ENCODE assay signal across 16 mouse cellular contexts in the genomic region with DNA sequence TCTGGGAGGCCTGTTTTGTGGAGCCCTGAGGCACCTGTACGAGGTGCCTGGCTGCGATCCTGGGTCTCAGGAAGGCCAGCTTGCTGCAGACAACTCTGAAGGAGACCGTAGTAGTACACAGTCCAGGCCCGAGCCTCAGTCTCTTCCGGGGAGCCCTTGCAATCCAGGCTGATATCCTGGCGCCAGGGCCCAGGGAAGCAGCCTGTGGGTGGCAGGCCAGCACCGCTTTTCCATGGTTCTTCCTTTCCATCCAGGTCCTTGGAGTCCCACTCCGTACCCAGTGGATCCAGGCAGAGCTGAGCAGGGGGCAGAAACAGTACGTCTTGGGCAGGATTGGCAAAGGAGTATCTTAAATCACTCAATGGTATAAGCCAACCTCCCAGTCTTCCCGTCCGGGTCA. TPM values are rescaled to one million over a fixed set of nuclear protein-coding genes. Genes with fewer than 3 reads are reported as not detected.
DNase-seq lines count a peak whose midpoint lies in the region; ATAC-seq lines count a peak whose summit lies in the region.
"Had no signal": no experiment of that assay in that cellular context is flagged by ENCODE, and none has a peak within 500 bp of the region (broad histone marks: within the 10 kb centered on the region; RNA-seq: fewer than 3 reads in every experiment).

No protein-coding gene starts in this region.

- peaks cover 22% of the 10 kb centered on the region for H3K4me1 ChIP-seq in forebrain, embryonic 13.5 days
- H3K4me1 ChIP-seq in forebrain, embryonic 11.5 days (replicated peaks; ENCODE audit: control insufficient read depth, insufficient read depth, low read length) = peaks cover 15% of the 10 kb centered on the region
- peaks cover 28% of the 10 kb centered on the region for H3K4me1 ChIP-seq in hindbrain, embryonic 13.5 days (replicated peaks)
- H3K4me1 ChIP-seq in hindbrain, embryonic 10.5 days (replicated peaks) = peaks cover 44% of the 10 kb centered on the region
- H3K4me1 ChIP-seq in midbrain, embryonic 16.5 days (ENCODE audit: control insufficient read depth, insufficient read depth, low read length) = peaks cover 15% of the 10 kb centered on the region
- peaks cover 19% of the 10 kb centered on the region for H3K4me1 ChIP-seq in midbrain, embryonic 13.5 days (replicated peaks)
- peaks cover 25% of the 10 kb centered on the region for H3K4me1 ChIP-seq in intestine, embryonic 15.5 days (replicated peaks)

- H3K4me2 ChIP-seq in forebrain, embryonic 13.5 days = no peak overlapping the region
- no peak overlapping the region for H3K4me2 ChIP-seq in forebrain, embryonic 11.5 days (ENCODE audit: low read depth, low read length, severe bottlenecking)
- no peak overlapping the region for H3K4me2 ChIP-seq in hindbrain, embryonic 13.5 days
- no peak overlapping the region for H3K4me2 ChIP-seq in midbrain, embryonic 16.5 days (ENCODE audit: low read length)
- H3K4me2 ChIP-seq in midbrain, embryonic 13.5 days (replicated peaks) = no peak overlapping the region
- no peak overlapping the region for H3K4me2 ChIP-seq in intestine, embryonic 15.5 days (replicated peaks)
- H3K4me2 ChIP-seq: embryonic facial prominence, embryonic 15.5 days; hindbrain, embryonic 14.5 days had no signal

- no peak overlapping the region for H3K4me3 ChIP-seq in forebrain, embryonic 13.5 days
- no peak overlapping the region for H3K4me3 ChIP-seq in forebrain, embryonic 11.5 days (ENCODE audit: low read depth, low read length)
- no peak overlapping the region for H3K4me3 ChIP-seq in hindbrain, embryonic 13.5 days
- H3K4me3 ChIP-seq in hindbrain, embryonic 10.5 days = no peak overlapping the region
- H3K4me3 ChIP-seq in midbrain, embryonic 16.5 days (ENCODE audit: low read depth, low read length) = no peak overlapping the region
- no peak overlapping the region for H3K4me3 ChIP-seq in midbrain, embryonic 13.5 days (replicated peaks)
- H3K4me3 ChIP-seq in intestine, embryonic 15.5 days (replicated peaks) = no peak overlapping the region
- H3K4me3 ChIP-seq: embryonic facial prominence, embryonic 15.5 days had no signal

- 0 out of 2 replicates have a peak, but pooled peaks cover 7% of the 10 kb centered on the region for H3K27me3 ChIP-seq in forebrain, embryonic 13.5 days
- no peaks in the 10 kb centered on the region for H3K27me3 ChIP-seq in forebrain, embryonic 11.5 days (ENCODE audit: control insufficient read depth, insufficient read depth, low read length)
- H3K27me3 ChIP-seq in hindbrain, embryonic 13.5 days = 0 out of 2 replicates have a peak, but pooled peaks cover 2% of the 10 kb centered on the region
- peaks cover 16% of the 10 kb centered on the region for H3K27me3 ChIP-seq in hindbrain, embryonic 10.5 days (ENCODE audit: insufficient read depth, poor library complexity, severe bottlenecking)
- H3K27me3 ChIP-seq in midbrain, embryonic 16.5 days (ENCODE audit: control insufficient read depth, insufficient read depth, low read depth, low read length) = no peaks in the 10 kb centered on the region
- 0 out of 2 replicates have a peak, but pooled peaks cover 3% of the 10 kb centered on the region for H3K27me3 ChIP-seq in midbrain, embryonic 13.5 days
- no peaks in the 10 kb centered on the region for H3K27me3 ChIP-seq in intestine, embryonic 15.5 days (replicated peaks)
- H3K27me3 ChIP-seq: embryonic facial prominence, embryonic 15.5 days had no signal

- 56% methylated on average over 11 of the region's 11 CpGs for WGBS in forebrain, embryonic 13.5 days
- WGBS in forebrain, embryonic 11.5 days = 61% methylated on average over 11 of the region's 11 CpGs
- WGBS in hindbrain, embryonic 13.5 days = 62% methylated on average over 11 of the region's 11 CpGs
- WGBS in hindbrain, embryonic 10.5 days = 63% methylated on average over 11 of the region's 11 CpGs
- WGBS in midbrain, embryonic 16.5 days = 57% methylated on average over 11 of the region's 11 CpGs
- WGBS in midbrain, embryonic 13.5 days = 61% methylated on average over 11 of the region's 11 CpGs
- 58% methylated on average over 11 of the region's 11 CpGs for WGBS in intestine, embryonic 15.5 days

- DNase-seq in forebrain, embryonic 11.5 days (ENCODE audit: low spot score) = no peak
- DNase-seq in hindbrain, embryonic 10.5 days (ENCODE audit: low spot score) = no peak
- no peak for DNase-seq in thymus, postnatal 36 days
- DNase-seq: adrenal gland, postnatal 14 days; cerebellum, postnatal 14 days; kidney, adult 8-10 months; lung, postnatal 4 days; right cerebral cortex, postnatal 14 days had no signal

- H3K27ac ChIP-seq in forebrain, embryonic 13.5 days = no peak overlapping the region
- H3K27ac ChIP-seq in forebrain, embryonic 11.5 days (ENCODE audit: low read depth, low read length) = no peak overlapping the region
- no peak overlapping the region for H3K27ac ChIP-seq in hindbrain, embryonic 13.5 days
- H3K27ac ChIP-seq in hindbrain, embryonic 10.5 days = no peak overlapping the region
- no peak overlapping the region for H3K27ac ChIP-seq in midbrain, embryonic 16.5 days (ENCODE audit: low read length)
- no peak overlapping the region for H3K27ac ChIP-seq in midbrain, embryonic 13.5 days
- no peak overlapping the region for H3K27ac ChIP-seq in intestine, embryonic 15.5 days
- H3K27ac ChIP-seq: embryonic facial prominence, embryonic 15.5 days; hindbrain, embryonic 14.5 days; liver, embryonic 14.5 days had no signal

- ATAC-seq in forebrain, embryonic 13.5 days = no peak
- no peak for ATAC-seq in forebrain, embryonic 11.5 days (replicated peaks; ENCODE audit: low FRiP score)
- ATAC-seq in hindbrain, embryonic 13.5 days (ENCODE audit: low FRiP score) = no peak
- ATAC-seq in midbrain, embryonic 16.5 days = no peak
- no peak for ATAC-seq in midbrain, embryonic 13.5 days
- ATAC-seq in intestine, embryonic 15.5 days = no peak

- H3K9ac ChIP-seq in forebrain, embryonic 13.5 days = peak overlapping the region; percentile 2; the same call in 1 of the 2 replicates
- H3K9ac ChIP-seq in forebrain, embryonic 11.5 days (ENCODE audit: low read length) = no peak overlapping the region
- peak overlapping the region; percentile 35; the same call in 1 of the 2 replicates for H3K9ac ChIP-seq in hindbrain, embryonic 13.5 days
- H3K9ac ChIP-seq in midbrain, embryonic 16.5 days (ENCODE audit: low read depth, low read length) = 0 out of 2 replicates have a peak overlapping the region, but pooled peaks have one; percentile 6
- H3K9ac ChIP-seq in midbrain, embryonic 13.5 days (replicated peaks) = no peak overlapping the region
- peak overlapping the region; percentile 40; the same call in 1 of the 2 replicates for H3K9ac ChIP-seq in intestine, embryonic 15.5 days
- H3K9ac ChIP-seq: embryonic facial prominence, embryonic 15.5 days; hindbrain, embryonic 14.5 days; liver, embryonic 14.5 days had no signal

- H3K9me3 ChIP-seq in forebrain, embryonic 13.5 days (replicated peaks) = no peaks in the 10 kb centered on the region
- no peaks in the 10 kb centered on the region for H3K9me3 ChIP-seq in forebrain, embryonic 11.5 days (ENCODE audit: control insufficient read depth, low read length)
- H3K9me3 ChIP-seq in hindbrain, embryonic 13.5 days = no peaks in the 10 kb centered on the region
- no peaks in the 10 kb centered on the region for H3K9me3 ChIP-seq in hindbrain, embryonic 10.5 days
- no peaks in the 10 kb centered on the region for H3K9me3 ChIP-seq in midbrain, embryonic 16.5 days (replicated peaks; ENCODE audit: control insufficient read depth, low read length, poor library complexity, severe bottlenecking)
- no peaks in the 10 kb centered on the region for H3K9me3 ChIP-seq in midbrain, embryonic 13.5 days
- no peaks in the 10 kb centered on the region for H3K9me3 ChIP-seq in intestine, embryonic 15.5 days
- H3K9me3 ChIP-seq: embryonic facial prominence, embryonic 15.5 days had no signal

- no peaks in the 10 kb centered on the region for H3K36me3 ChIP-seq in forebrain, embryonic 13.5 days (ENCODE audit: poor library complexity, severe bottlenecking)
- no peaks in the 10 kb centered on the region for H3K36me3 ChIP-seq in forebrain, embryonic 11.5 days (ENCODE audit: control insufficient read depth, insufficient read depth, low read length)
- H3K36me3 ChIP-seq in hindbrain, embryonic 13.5 days = no peaks in the 10 kb centered on the region
- H3K36me3 ChIP-seq in hindbrain, embryonic 10.5 days = no peaks in the 10 kb centered on the region
- H3K36me3 ChIP-seq in midbrain, embryonic 16.5 days (ENCODE audit: control insufficient read depth, insufficient read depth, low read length) = no peaks in the 10 kb centered on the region
- H3K36me3 ChIP-seq in midbrain, embryonic 13.5 days = no peaks in the 10 kb centered on the region
- no peaks in the 10 kb centered on the region for H3K36me3 ChIP-seq in intestine, embryonic 15.5 days
- H3K36me3 ChIP-seq: embryonic facial prominence, embryonic 15.5 days had no signal

RNA-seq across cellular contexts. Expression of a gene that starts 2.4 kb away (rescaled TPM):
- 2.4 and 2.5 TPM in 2 replicates for polyA plus RNA-seq in forebrain, embryonic 13.5 days (2015; fragmentation: Nextera tagmentation; extraction: Ambion mirVana)
- 3.1 and 3.2 TPM in 2 replicates for polyA plus RNA-seq in forebrain, embryonic 11.5 days (2014; fragmentation: Nextera tagmentation; extraction: Ambion mirVana)
- polyA plus RNA-seq in hindbrain, embryonic 13.5 days (2015; fragmentation: Nextera tagmentation; extraction: Ambion mirVana) = 5.1 and 5.6 TPM in 2 replicates
- polyA plus RNA-seq in hindbrain, embryonic 10.5 days (2016; fragmentation: Nextera tagmentation; extraction: Ambion mirVana) = 3.5 and 3.9 TPM in 2 replicates
- polyA plus RNA-seq in midbrain, embryonic 16.5 days (2015; fragmentation: Nextera tagmentation; extraction: Ambion mirVana) = 5.2 and 6.7 TPM in 2 replicates
- 4.2 and 4.8 TPM in 2 replicates for polyA plus RNA-seq in midbrain, embryonic 13.5 days (2015; fragmentation: Nextera tagmentation; extraction: Ambion mirVana)
- 1.7 and 2.0 TPM in 2 replicates for polyA plus RNA-seq in intestine, embryonic 15.5 days (2015; fragmentation: Nextera tagmentation; extraction: Ambion mirVana)

RNA-seq across cellular contexts. Expression of a gene that starts 9.8 kb away (rescaled TPM):
- polyA plus RNA-seq in forebrain, embryonic 13.5 days (2015; fragmentation: Nextera tagmentation; extraction: Ambion mirVana) = 56.6 and 61.6 TPM in 2 replicates
- polyA plus RNA-seq in forebrain, embryonic 11.5 days (2014; fragmentation: Nextera tagmentation; extraction: Ambion mirVana) = 50.1 and 55.8 TPM in 2 replicates
- 61.6 and 64.3 TPM in 2 replicates for polyA plus RNA-seq in hindbrain, embryonic 13.5 days (2015; fragmentation: Nextera tagmentation; extraction: Ambion mirVana)
- 65.4 and 77.0 TPM in 2 replicates for polyA plus RNA-seq in hindbrain, embryonic 10.5 days (2016; fragmentation: Nextera tagmentation; extraction: Ambion mirVana)
- polyA plus RNA-seq in midbrain, embryonic 16.5 days (2015; fragmentation: Nextera tagmentation; extraction: Ambion mirVana) = 52.7 and 58.0 TPM in 2 replicates
- 60.5 and 62.9 TPM in 2 replicates for polyA plus RNA-seq in midbrain, embryonic 13.5 days (2015; fragmentation: Nextera tagmentation; extraction: Ambion mirVana)
- 40.7 and 41.9 TPM in 2 replicates for polyA plus RNA-seq in intestine, embryonic 15.5 days (2015; fragmentation: Nextera tagmentation; extraction: Ambion mirVana)

RNA-seq across cellular contexts. Expression of a gene that starts 18.2 kb away (rescaled TPM):
- 0.77 and 0.82 TPM in 2 replicates for polyA plus RNA-seq in forebrain, embryonic 13.5 days (2015; fragmentation: Nextera tagmentation; extraction: Ambion mirVana)
- 0.43 and 1.3 TPM in 2 replicates for polyA plus RNA-seq in forebrain, embryonic 11.5 days (2014; fragmentation: Nextera tagmentation; extraction: Ambion mirVana)
- polyA plus RNA-seq in hindbrain, embryonic 13.5 days (2015; fragmentation: Nextera tagmentation; extraction: Ambion mirVana) = 0.88 and 1.1 TPM in 2 replicates
- polyA plus RNA-seq in hindbrain, embryonic 10.5 days (2016; fragmentation: Nextera tagmentation; extraction: Ambion mirVana) = 0.85 and 1.2 TPM in 2 replicates
- polyA plus RNA-seq in midbrain, embryonic 16.5 days (2015; fragmentation: Nextera tagmentation; extraction: Ambion mirVana) = 0.58 and 0.67 TPM in 2 replicates
- 0.78 and 0.93 TPM in 2 replicates for polyA plus RNA-seq in midbrain, embryonic 13.5 days (2015; fragmentation: Nextera tagmentation; extraction: Ambion mirVana)
- 3.5 TPM in 2 replicates for polyA plus RNA-seq in intestine, embryonic 15.5 days (2015; fragmentation: Nextera tagmentation; extraction: Ambion mirVana)

RNA-seq across cellular contexts. Expression of a gene that starts 18.9 kb away (rescaled TPM):
- polyA plus RNA-seq in forebrain, embryonic 13.5 days (2015; fragmentation: Nextera tagmentation; extraction: Ambion mirVana) = 664 and 700 TPM in 2 replicates
- polyA plus RNA-seq in forebrain, embryonic 11.5 days (2014; fragmentation: Nextera tagmentation; extraction: Ambion mirVana) = 856 and 864 TPM in 2 replicates
- 609 and 611 TPM in 2 replicates for polyA plus RNA-seq in hindbrain, embryonic 13.5 days (2015; fragmentation: Nextera tagmentation; extraction: Ambion mirVana)
- 1,005 and 1,038 TPM in 2 replicates for polyA plus RNA-seq in hindbrain, embryonic 10.5 days (2016; fragmentation: Nextera tagmentation; extraction: Ambion mirVana)
- 520 and 542 TPM in 2 replicates for polyA plus RNA-seq in midbrain, embryonic 16.5 days (2015; fragmentation: Nextera tagmentation; extraction: Ambion mirVana)
- 636 and 651 TPM in 2 replicates for polyA plus RNA-seq in midbrain, embryonic 13.5 days (2015; fragmentation: Nextera tagmentation; extraction: Ambion mirVana)
- 757 and 779 TPM in 2 replicates for polyA plus RNA-seq in intestine, embryonic 15.5 days (2015; fragmentation: Nextera tagmentation; extraction: Ambion mirVana)

RNA-seq across cellular contexts. Expression of a gene that starts 19.5 kb away (rescaled TPM):
- 0.33 and 0.65 TPM in 2 replicates for polyA plus RNA-seq in forebrain, embryonic 13.5 days (2015; fragmentation: Nextera tagmentation; extraction: Ambion mirVana)
- 0.52 and 0.96 TPM in 2 replicates for polyA plus RNA-seq in forebrain, embryonic 11.5 days (2014; fragmentation: Nextera tagmentation; extraction: Ambion mirVana)
- 0.47 and 0.66 TPM in 2 replicates for polyA plus RNA-seq in hindbrain, embryonic 13.5 days (2015; fragmentation: Nextera tagmentation; extraction: Ambion mirVana)
- polyA plus RNA-seq in hindbrain, embryonic 10.5 days (2016; fragmentation: Nextera tagmentation; extraction: Ambion mirVana) = 0.51 and 0.76 TPM in 2 replicates
- 0.28 TPM in 1 of 2 replicates, not detected in the other for polyA plus RNA-seq in midbrain, embryonic 16.5 days (2015; fragmentation: Nextera tagmentation; extraction: Ambion mirVana)
- polyA plus RNA-seq in midbrain, embryonic 13.5 days (2015; fragmentation: Nextera tagmentation; extraction: Ambion mirVana) = 0.24 and 0.50 TPM in 2 replicates
- polyA plus RNA-seq in intestine, embryonic 15.5 days (2015; fragmentation: Nextera tagmentation; extraction: Ambion mirVana) = 3.9 and 5.4 TPM in 2 replicates

Comparison
In these comparisons a context has a peak if more than half of its experiments do, and no peak if none do; other contexts are left out.
1. H3K9ac ChIP-seq: peak in forebrain, embryonic 13.5 days (single experiment), hindbrain, embryonic 13.5 days (single experiment), midbrain, embryonic 16.5 days (single experiment) and intestine, embryonic 15.5 days (single experiment); none in forebrain, embryonic 11.5 days (single experiment) and midbrain, embryonic 13.5 days (single experiment).